Mouse (Mus musculus): ENCODE measurements around the gene Ube4b.

GRCm38 (mm10) chr4:149303502-149303901, 123.0 kb downstream of the Ube4b start:
- no peak for TF ChIP-seq CTCF (IDR thresholded peaks at IDR 0.05; ENCODE audit: control insufficient read depth, insufficient read depth, low read length)
- TF ChIP-seq POLR2A (IDR thresholded peaks at IDR 0.05; ENCODE audit: borderline replicate concordance, control insufficient read depth, low read depth, low read length) = no peak
